Mouse (Mus musculus) midbrain, embryonic 14.5 days (tissue): Measurements from ENCODE around the gene Dhrs9. TPM values are rescaled to one million over a fixed set of nuclear protein-coding genes. Genes with fewer than 3 reads are reported as not detected.

ENCODE experiments used
- ATAC-seq: fragments of 200-750 bp; cut with Nextera tagmentation; 2 replicates; pipeline ENCODE4 v1.8.0; 2017; ENCODE audit warnings: moderate number of reproducible peaks, moderate library complexity; ENCODE audit not compliant: low FRiP score, low TSS enrichment
- DNase-seq: peaks from one replicate; pipeline ENCODE4 v3.0.0-alpha.2; 2015
- H3K27ac ChIP-seq: fragments of 300-500 bp; sonication (generic); replicated peaks from 2 replicates; pipeline ENCODE4 v1.5.1; 2014; ENCODE audit warnings: mild to moderate bottlenecking, low read depth, low read length, moderate library complexity
- H3K27me3 ChIP-seq: fragments of 300-500 bp; sonication (generic); 2 replicates; pipeline ENCODE4 v1.6.1; 2014; ENCODE audit warnings: low read length, control low read depth, mixed read lengths; ENCODE audit not compliant: control insufficient read depth, insufficient read depth
- H3K36me3 ChIP-seq: fragments of 300-500 bp; sonication (generic); 2 replicates; pipeline ENCODE4 v1.6.1; 2014; ENCODE audit warnings: low read length, control low read depth; ENCODE audit not compliant: control insufficient read depth, insufficient read depth
- H3K4me1 ChIP-seq: fragments of 300-500 bp; sonication (generic); 2 replicates; pipeline ENCODE4 v1.6.1; 2014; ENCODE audit warnings: mild to moderate bottlenecking, antibody characterized with exemption, low read length, control low read depth; ENCODE audit not compliant: control insufficient read depth, insufficient read depth
- H3K4me2 ChIP-seq: fragments of 300-500 bp; sonication (generic); 2 replicates; pipeline ENCODE4 v1.6.1; 2014; ENCODE audit warnings: mild to moderate bottlenecking, low read length, moderate library complexity
- H3K4me3 ChIP-seq: fragments of 300-500 bp; sonication (generic); replicated peaks from 2 replicates; pipeline ENCODE4 v1.5.1; 2014; ENCODE audit warnings: low read depth, low read length
- H3K9ac ChIP-seq: fragments of 300-500 bp; sonication (generic); replicated peaks from 2 replicates; pipeline ENCODE4 v1.6.1; 2014; ENCODE audit warnings: mild to moderate bottlenecking, low read length, moderate library complexity
- H3K9me3 ChIP-seq: fragments of 300-500 bp; sonication (generic); 2 replicates; pipeline ENCODE4 v1.6.1; 2016; ENCODE audit warnings: low read length, control low read depth, mixed read lengths; ENCODE audit not compliant: control insufficient read depth
- WGBS: fragments of 180-500 bp; shearing (Covaris S2); extraction: QIAGEN DNeasy Blood & Tissue Kit; methylation state at CpG from one replicate; pipeline ENCODE4 v1.1.7; 2014; 5-methylcytosine and 5-hydroxymethylcytosine counted together
- polyA plus RNA-seq: library from polyadenylated mRNA; unstranded; fragments of >200 nt; fragmentation: Nextera tagmentation; extraction: Ambion mirVana; gene quantifications from 2 replicates; pipeline ENCODE4 v1.2.1, GENCODE M21; 2014

Gene Dhrs9
- polyA plus RNA-seq, 1 experiment from 2014 or later, result not detected

DNA sequence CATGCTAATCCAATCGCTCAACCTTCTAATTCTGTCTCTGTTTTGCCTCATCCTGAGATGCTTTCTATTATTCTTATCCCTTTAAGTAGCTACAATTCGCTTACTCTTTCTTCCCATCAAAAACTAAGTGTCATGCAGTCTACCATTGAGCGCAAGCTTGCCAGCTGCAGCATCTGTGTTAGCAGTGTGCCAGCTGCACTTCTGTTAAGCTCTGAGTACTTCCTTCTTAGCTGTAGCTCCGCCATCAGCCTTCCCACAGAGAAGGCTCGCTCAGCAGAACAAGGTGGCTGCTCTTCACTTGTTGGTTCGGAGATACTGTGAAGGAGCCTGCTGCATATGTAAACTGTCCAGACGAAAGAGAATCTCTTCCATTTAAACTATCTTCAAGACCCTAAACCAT, 22.1 kb downstream of the Dhrs9 start:
- Histone ChIP-seq H3K27me3 (no peaks in the 10 kb centered on the region), H3K9me3 (no peaks in the 10 kb centered on the region), H3K4me2 (no peak overlapping the region), H3K9ac (no peak overlapping the region), H3K4me1 (no peaks in the 10 kb centered on the region), H3K4me3 (no peak overlapping the region), H3K27ac (no peak overlapping the region), H3K36me3 (no peaks in the 10 kb centered on the region)
- ATAC-seq (no peak), DNase-seq (no peak)
- 81% methylated on average over 7 of the region's 7 CpGs for WGBS

DNA sequence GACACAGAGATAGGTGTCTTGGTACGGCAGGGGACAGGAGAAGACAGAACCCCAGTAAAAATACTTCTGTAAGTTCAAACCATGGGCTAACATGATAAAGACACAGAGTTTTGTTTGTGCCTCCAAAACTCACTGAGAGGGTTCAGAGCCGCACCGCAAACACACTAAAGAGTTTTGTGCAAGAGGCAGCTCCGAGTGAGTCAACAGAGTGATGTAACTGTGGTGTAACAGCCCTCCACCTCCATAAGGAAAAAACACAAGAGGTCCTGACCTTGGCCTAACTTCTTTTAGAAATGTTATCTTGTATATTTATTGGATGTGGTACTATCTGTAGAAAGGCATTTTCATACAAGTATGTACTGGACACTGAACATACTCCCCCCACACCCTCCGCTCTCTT, 25.4 kb downstream of the Dhrs9 start:
- Histone ChIP-seq H3K9me3 (no peaks in the 10 kb centered on the region), H3K9ac (no peak overlapping the region), H3K4me2 (no peak overlapping the region), H3K27me3 (no peaks in the 10 kb centered on the region), H3K4me3 (no peak overlapping the region), H3K27ac (no peak overlapping the region), H3K36me3 (no peaks in the 10 kb centered on the region), H3K4me1 (no peaks in the 10 kb centered on the region)
- DNase-seq (no peak), ATAC-seq (no peak)
- WGBS, result 97% methylated on average over 5 of the region's 5 CpGs

DNA sequence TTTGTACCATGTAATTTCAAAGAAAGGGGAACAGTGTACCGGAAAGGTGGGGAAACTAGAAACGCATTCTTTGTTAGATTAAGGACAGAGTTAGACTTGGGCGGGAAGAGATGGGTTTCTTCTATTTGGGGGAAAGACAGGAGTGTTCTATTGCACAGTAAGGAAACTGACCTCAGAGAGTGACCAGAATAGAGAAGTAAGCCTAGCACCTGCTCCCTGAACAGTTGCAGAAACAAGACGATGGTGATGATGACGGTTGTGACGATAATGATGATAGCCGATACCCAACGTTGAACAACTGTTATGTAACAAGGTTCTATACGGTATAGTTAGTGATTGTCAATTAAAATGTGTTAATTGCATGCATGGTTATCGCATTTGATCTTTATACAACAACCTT, 34.3 kb downstream of the Dhrs9 start:
- no peaks in the 10 kb centered on the region for H3K36me3 ChIP-seq

DNA sequence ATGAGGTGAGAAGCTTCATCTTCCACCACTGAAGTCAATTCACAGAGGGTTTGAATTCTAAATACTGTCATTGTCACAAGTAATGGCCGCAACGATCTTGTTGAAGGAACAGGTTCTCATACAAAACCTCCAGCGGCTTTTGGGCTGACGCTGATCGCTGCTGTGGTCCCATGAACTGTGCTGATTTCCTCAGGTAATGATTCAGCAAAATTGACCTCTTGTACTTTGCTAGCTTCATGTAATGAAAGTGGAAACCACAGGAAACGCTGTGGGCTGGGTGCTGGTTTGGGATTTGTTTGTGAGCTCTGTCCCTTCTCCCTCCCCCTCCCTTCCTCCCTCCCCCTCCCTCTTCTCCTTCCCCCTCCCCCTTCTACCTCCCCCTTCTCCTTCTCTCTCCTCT, 34.8 kb downstream of the Dhrs9 start:
- no peak for ATAC-seq
- Histone ChIP-seq H3K9ac (no peak overlapping the region), H3K36me3 (no peaks in the 10 kb centered on the region), H3K4me3 (no peak overlapping the region), H3K27me3 (peaks cover 13% of the 10 kb centered on the region), H3K9me3 (no peaks in the 10 kb centered on the region), H3K4me2 (no peak overlapping the region), H3K4me1 (peaks cover 16% of the 10 kb centered on the region; the same call in 1 of the 2 replicates), H3K27ac (no peak overlapping the region)
- WGBS, result 84% methylated on average over 6 of the region's 6 CpGs
- no peak for DNase-seq

More for the DNA sequence above, 34.3 kb downstream of the Dhrs9 start:
- 94% methylated on average over 10 of the region's 10 CpGs for WGBS
- Histone ChIP-seq H3K27me3 (peaks cover 13% of the 10 kb centered on the region; the same call in 1 of the 2 replicates), H3K4me1 (peaks cover 16% of the 10 kb centered on the region; the same call in 1 of the 2 replicates), H3K4me2 (no peak overlapping the region), H3K4me3 (no peak overlapping the region), H3K27ac (no peak overlapping the region), H3K9me3 (no peaks in the 10 kb centered on the region), H3K9ac (no peak overlapping the region)
- ATAC-seq (no peak), DNase-seq (no peak)

DNA sequence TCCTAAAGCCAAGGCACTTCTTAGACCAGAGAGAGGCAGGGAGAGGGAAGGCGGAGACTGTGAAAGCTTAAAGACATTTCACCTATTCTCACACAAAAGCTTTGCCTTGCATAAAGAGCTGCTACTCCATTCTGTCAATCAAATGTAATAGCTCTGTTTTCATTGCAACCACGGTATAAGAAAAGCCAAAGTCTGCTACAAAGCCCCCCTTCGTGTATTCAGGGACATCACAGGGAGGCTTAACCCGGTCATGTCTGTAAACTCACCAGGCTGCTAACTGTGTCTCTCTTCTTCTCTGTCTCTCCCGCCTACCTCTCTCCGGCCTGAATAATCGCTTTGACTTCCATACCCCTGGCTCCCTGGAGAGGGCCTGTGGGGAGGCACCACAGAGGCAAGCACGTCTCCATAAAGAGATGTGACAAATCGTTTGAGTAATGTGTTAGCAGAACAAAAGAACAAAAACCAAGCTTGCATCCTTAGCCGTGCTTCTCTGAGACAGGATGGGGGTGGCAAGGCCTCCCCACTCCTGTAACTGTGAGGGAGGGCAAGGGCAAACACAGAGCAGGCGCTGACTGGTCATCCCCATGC, 38.1 kb downstream of the Dhrs9 start:
- Histone ChIP-seq H3K4me1 (peaks cover 16% of the 10 kb centered on the region; the same call in 1 of the 2 replicates), H3K9ac (no peak overlapping the region), H3K27me3 (peaks cover 13% of the 10 kb centered on the region), H3K4me3 (no peak overlapping the region), H3K27ac (no peak overlapping the region; the same call in 1 of the 2 replicates), H3K4me2 (peak overlapping the region; percentile 34), H3K9me3 (no peaks in the 10 kb centered on the region), H3K36me3 (no peaks in the 10 kb centered on the region)
- 2% methylated on average over 11 of the region's 11 CpGs for WGBS
- ATAC-seq (peak; percentile 87; the same call in 1 of the 2 replicates), DNase-seq (peak; percentile 77)

DNA sequence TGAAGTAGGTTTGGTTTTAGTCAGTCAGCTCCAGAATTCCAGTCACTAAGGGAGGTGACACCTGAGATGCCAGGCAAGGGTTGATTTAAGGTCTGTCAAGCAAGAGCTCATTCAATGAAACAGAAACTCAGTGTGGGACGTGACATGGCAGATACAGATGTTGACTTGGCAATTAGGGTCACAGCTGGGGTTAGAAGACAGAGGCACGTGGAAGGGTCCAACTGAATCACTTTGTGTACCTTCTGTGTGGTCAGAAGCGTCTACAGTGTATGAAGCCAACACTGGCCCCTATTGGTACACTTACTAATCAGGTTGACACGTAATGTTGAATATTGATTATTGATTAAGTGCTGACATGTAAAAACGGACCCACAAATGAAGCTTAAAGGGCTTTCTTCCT, 44.6 kb downstream of the Dhrs9 start:
- no peaks in the 10 kb centered on the region for H3K9me3 ChIP-seq
- H3K9ac ChIP-seq, result no peak overlapping the region
- H3K36me3 ChIP-seq, result no peaks in the 10 kb centered on the region; the same call in 1 of the 2 replicates
- ATAC-seq, result no peak
- DNase-seq, result no peak
- no peak overlapping the region for H3K27ac ChIP-seq
- no peak overlapping the region for H3K4me2 ChIP-seq
- H3K4me3 ChIP-seq, result no peak overlapping the region
- WGBS, result 76% methylated on average over 5 of the region's 5 CpGs
- peaks cover 3% of the 10 kb centered on the region for H3K27me3 ChIP-seq
- no peaks in the 10 kb centered on the region for H3K4me1 ChIP-seq

DNA sequence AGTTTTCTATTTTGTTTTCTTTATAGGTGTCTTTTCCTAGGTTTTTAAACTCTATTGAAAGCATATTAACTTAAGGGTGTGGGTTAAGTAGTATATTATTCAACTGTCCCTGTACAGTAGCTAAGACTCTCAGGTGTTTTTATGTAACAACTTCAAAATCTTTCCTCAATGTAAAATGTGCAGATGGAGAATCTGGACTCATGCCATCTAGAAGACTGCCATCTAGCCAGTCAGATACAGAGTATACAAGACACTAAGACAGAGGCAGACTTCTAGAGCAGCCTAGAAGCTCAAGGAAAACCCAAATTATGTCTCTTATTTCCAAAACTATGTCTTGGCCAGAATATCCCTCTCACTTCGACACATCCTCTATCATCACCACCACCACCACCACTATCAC, 45.8 kb downstream of the Dhrs9 start:
- no peak overlapping the region for H3K4me3 ChIP-seq
- ATAC-seq, result no peak
- no peak overlapping the region for H3K9ac ChIP-seq
- H3K4me2 ChIP-seq, result no peak overlapping the region
- no peaks in the 10 kb centered on the region; the same call in none of the 2 replicates for H3K27me3 ChIP-seq
- 94% methylated on average over 1 of the region's 1 CpGs for WGBS
- no peak for DNase-seq
- H3K27ac ChIP-seq, result no peak overlapping the region
- H3K4me1 ChIP-seq, result no peaks in the 10 kb centered on the region
- no peaks in the 10 kb centered on the region; the same call in 1 of the 2 replicates for H3K36me3 ChIP-seq
- no peaks in the 10 kb centered on the region for H3K9me3 ChIP-seq

DNA sequence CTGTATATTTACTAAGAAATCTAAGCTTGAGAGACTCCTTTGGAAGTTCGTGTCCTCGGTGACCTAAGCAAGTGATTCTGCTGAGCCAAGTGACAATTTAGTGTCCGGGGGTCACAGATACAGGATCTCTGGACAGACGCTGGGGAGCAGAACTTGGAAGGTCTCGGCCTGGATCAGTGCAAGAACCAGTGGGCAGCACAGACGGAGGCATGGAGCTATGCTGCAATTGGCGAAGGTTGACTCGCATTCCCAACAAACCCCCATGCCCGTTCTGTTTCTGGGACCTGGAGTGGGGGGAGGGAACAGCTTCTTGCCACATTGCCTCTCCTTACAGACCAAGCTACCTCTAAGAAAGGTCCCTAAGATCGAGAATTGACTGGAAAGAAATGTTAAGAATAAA, 46.9 kb downstream of the Dhrs9 start:
- Histone ChIP-seq H3K9ac (no peak overlapping the region), H3K27ac (no peak overlapping the region), H3K4me2 (no peak overlapping the region), H3K4me1 (no peaks in the 10 kb centered on the region), H3K36me3 (no peaks in the 10 kb centered on the region; the same call in 1 of the 2 replicates), H3K27me3 (no peaks in the 10 kb centered on the region; the same call in 1 of the 2 replicates), H3K4me3 (no peak overlapping the region), H3K9me3 (no peaks in the 10 kb centered on the region)
- ATAC-seq (no peak), DNase-seq (no peak)
- WGBS, result 90% methylated on average over 10 of the region's 10 CpGs

DNA sequence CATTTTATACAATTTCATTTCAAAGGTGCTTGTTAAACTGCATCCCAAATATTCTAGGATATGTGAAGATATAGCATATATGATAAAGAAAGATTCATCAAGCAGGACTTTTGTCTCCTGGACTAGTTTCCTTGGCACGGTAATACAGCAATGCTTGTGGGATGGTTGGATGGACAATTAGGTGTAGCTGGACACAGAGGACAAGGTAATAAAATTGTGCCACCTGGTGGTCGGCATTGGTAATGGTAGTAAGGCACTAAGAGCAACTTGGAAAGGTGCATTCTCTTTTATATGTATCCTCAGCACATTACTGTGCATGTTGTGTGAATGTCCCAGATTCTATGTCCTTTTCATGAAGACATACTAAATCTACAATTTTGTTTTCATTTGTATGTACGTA, 47.9 kb downstream of the Dhrs9 start:
- 34% methylated on average over 3 of the region's 3 CpGs for WGBS
- no peaks in the 10 kb centered on the region; the same call in 1 of the 2 replicates for H3K36me3 ChIP-seq
- no peaks in the 10 kb centered on the region for H3K4me1 ChIP-seq
- ATAC-seq, result peak; percentile 50; the same call in 1 of the 2 replicates
- peak; percentile 91 for DNase-seq
- no peak overlapping the region for H3K4me2 ChIP-seq
- H3K9me3 ChIP-seq, result no peaks in the 10 kb centered on the region
- no peak overlapping the region for H3K4me3 ChIP-seq
- no peaks in the 10 kb centered on the region; the same call in 1 of the 2 replicates for H3K27me3 ChIP-seq
- H3K9ac ChIP-seq, result no peak overlapping the region
- no peak overlapping the region for H3K27ac ChIP-seq
